Mouse (Mus musculus): Measurements from ENCODE around the gene Trio. TPM values are rescaled to one million over a fixed set of nuclear protein-coding genes. Genes with fewer than 3 reads are reported as not detected.

Trio gene
- polyA plus RNA-seq, 1 experiment: 187 TPM

GRCm38 (mm10) chr15:27779827-27780226 lies 245.8 kb downstream of the Trio start:
- TF ChIP-seq CTCF (IDR thresholded peaks at IDR 0.05; ENCODE audit: borderline replicate concordance, insufficient read depth, low read depth, low read length) (no peak), POLR2A (IDR thresholded peaks at IDR 0.05; ENCODE audit: borderline replicate concordance, insufficient read depth, low read length) (no peak)
- H3K4me1 ChIP-seq (ENCODE audit: control insufficient read depth, insufficient read depth, low read length): peaks cover 22% of the 10 kb centered on the region
- no peak overlapping the region for H3K4me3 ChIP-seq (replicated peaks; ENCODE audit: insufficient read depth, low read depth, low read length)
- no peak for DNase-seq
- 40% methylated on average over 10 of the region's 10 CpGs for WGBS
- H3K27me3 ChIP-seq (ENCODE audit: control insufficient read depth, insufficient read depth, low read length): no peaks in the 10 kb centered on the region
- no peak overlapping the region for H3K27ac ChIP-seq (ENCODE audit: insufficient read depth, low read length)

- DNase-seq: no peak
- Histone ChIP-seq H3K4me3 (replicated peaks; ENCODE audit: insufficient read depth, low read depth, low read length) (no peak overlapping the region), H3K27me3 (ENCODE audit: control insufficient read depth, insufficient read depth, low read length) (no peaks in the 10 kb centered on the region), H3K4me1 (ENCODE audit: control insufficient read depth, insufficient read depth, low read length) (peaks cover 20% of the 10 kb centered on the region), H3K27ac (ENCODE audit: insufficient read depth, low read length) (no peak overlapping the region)
- no peak for TF ChIP-seq CTCF (IDR thresholded peaks at IDR 0.05; ENCODE audit: borderline replicate concordance, insufficient read depth, low read depth, low read length)
- 52% methylated on average over 11 of the region's 11 CpGs for WGBS
Measured at GRCm38 (mm10) chr15:27779398-27779797, 246.2 kb downstream of the Trio start.

- H3K4me1 ChIP-seq (ENCODE audit: control insufficient read depth, insufficient read depth, low read length): peaks cover 14% of the 10 kb centered on the region
- no peaks in the 10 kb centered on the region for H3K27me3 ChIP-seq (ENCODE audit: control insufficient read depth, insufficient read depth, low read length)
- no peak for DNase-seq
- WGBS: 61% methylated on average over 3 of the region's 3 CpGs
- H3K27ac ChIP-seq (ENCODE audit: insufficient read depth, low read length): no peak overlapping the region
- no peak overlapping the region for H3K4me3 ChIP-seq (replicated peaks; ENCODE audit: insufficient read depth, low read depth, low read length)
- TF ChIP-seq POLR2A (IDR thresholded peaks at IDR 0.05; ENCODE audit: borderline replicate concordance, insufficient read depth, low read length): no peak
- TF ChIP-seq CTCF (IDR thresholded peaks at IDR 0.05; ENCODE audit: borderline replicate concordance, insufficient read depth, low read depth, low read length): no peak
Measured at GRCm38 (mm10) chr15:27778256-27778655, 247.4 kb downstream of the Trio start.

- no peak overlapping the region for H3K27ac ChIP-seq (ENCODE audit: insufficient read depth, low read length)
- H3K27me3 ChIP-seq (ENCODE audit: control insufficient read depth, insufficient read depth, low read length): no peaks in the 10 kb centered on the region
- DNase-seq: no peak
- 66% methylated on average over 11 of the region's 11 CpGs for WGBS
- H3K4me3 ChIP-seq (replicated peaks; ENCODE audit: insufficient read depth, low read depth, low read length): no peak overlapping the region
- peaks cover 12% of the 10 kb centered on the region for H3K4me1 ChIP-seq (ENCODE audit: control insufficient read depth, insufficient read depth, low read length)
- TF ChIP-seq POLR2A (IDR thresholded peaks at IDR 0.05; ENCODE audit: borderline replicate concordance, insufficient read depth, low read length) (no peak), CTCF (IDR thresholded peaks at IDR 0.05; ENCODE audit: borderline replicate concordance, insufficient read depth, low read depth, low read length) (no peak)
Measured at GRCm38 (mm10) chr15:27777455-27778190, 248.0 kb downstream of the Trio start.

- no peak for TF ChIP-seq CTCF (IDR thresholded peaks at IDR 0.05; ENCODE audit: borderline replicate concordance, insufficient read depth, low read depth, low read length)
- no peak for TF ChIP-seq POLR2A (IDR thresholded peaks at IDR 0.05; ENCODE audit: borderline replicate concordance, insufficient read depth, low read length)
- Histone ChIP-seq H3K27ac (ENCODE audit: insufficient read depth, low read length) (no peak overlapping the region), H3K4me1 (ENCODE audit: control insufficient read depth, insufficient read depth, low read length) (peaks cover 8% of the 10 kb centered on the region), H3K27me3 (ENCODE audit: control insufficient read depth, insufficient read depth, low read length) (no peaks in the 10 kb centered on the region), H3K4me3 (replicated peaks; ENCODE audit: insufficient read depth, low read depth, low read length) (no peak overlapping the region)
- DNase-seq: no peak
- WGBS: 87% methylated on average over 7 of the region's 7 CpGs
Measured at GRCm38 (mm10) chr15:27774481-27774880, 251.2 kb downstream of the Trio start.

- Histone ChIP-seq H3K4me3 (replicated peaks; ENCODE audit: insufficient read depth, low read depth, low read length) (no peak overlapping the region), H3K27ac (ENCODE audit: insufficient read depth, low read length) (no peak overlapping the region), H3K4me1 (ENCODE audit: control insufficient read depth, insufficient read depth, low read length) (peaks cover 5% of the 10 kb centered on the region), H3K27me3 (ENCODE audit: control insufficient read depth, insufficient read depth, low read length) (no peaks in the 10 kb centered on the region)
- no peak for TF ChIP-seq CTCF (IDR thresholded peaks at IDR 0.05; ENCODE audit: borderline replicate concordance, insufficient read depth, low read depth, low read length)
- no peak for TF ChIP-seq POLR2A (IDR thresholded peaks at IDR 0.05; ENCODE audit: borderline replicate concordance, insufficient read depth, low read length)
- 85% methylated on average over 7 of the region's 7 CpGs for WGBS
- no peak for DNase-seq
Measured at GRCm38 (mm10) chr15:27772125-27772627, 253.5 kb downstream of the Trio start.

- Histone ChIP-seq H3K4me3 (replicated peaks; ENCODE audit: insufficient read depth, low read depth, low read length) (no peak overlapping the region), H3K27ac (ENCODE audit: insufficient read depth, low read length) (no peak overlapping the region), H3K4me1 (ENCODE audit: control insufficient read depth, insufficient read depth, low read length) (peaks cover 5% of the 10 kb centered on the region), H3K27me3 (ENCODE audit: control insufficient read depth, insufficient read depth, low read length) (no peaks in the 10 kb centered on the region)
- DNase-seq: no peak
- TF ChIP-seq CTCF (IDR thresholded peaks at IDR 0.05; ENCODE audit: borderline replicate concordance, insufficient read depth, low read depth, low read length) (no peak), POLR2A (IDR thresholded peaks at IDR 0.05; ENCODE audit: borderline replicate concordance, insufficient read depth, low read length) (no peak)
- WGBS: 83% methylated on average over 7 of the region's 7 CpGs
Measured at GRCm38 (mm10) chr15:27771581-27771980, 254.1 kb downstream of the Trio start.

GRCm38 (mm10) chr15:27770513-27771196 lies 255.0 kb downstream of the Trio start:
- H3K4me1 ChIP-seq (ENCODE audit: control insufficient read depth, insufficient read depth, low read length): peaks cover 5% of the 10 kb centered on the region
- no peaks in the 10 kb centered on the region for H3K27me3 ChIP-seq (ENCODE audit: control insufficient read depth, insufficient read depth, low read length)
- no peak overlapping the region for H3K4me3 ChIP-seq (replicated peaks; ENCODE audit: insufficient read depth, low read depth, low read length)
- H3K27ac ChIP-seq (ENCODE audit: insufficient read depth, low read length): no peak overlapping the region
- 71% methylated on average over 12 of the region's 12 CpGs for WGBS
- DNase-seq: no peak
- no peak for TF ChIP-seq CTCF (IDR thresholded peaks at IDR 0.05; ENCODE audit: borderline replicate concordance, insufficient read depth, low read depth, low read length)
- TF ChIP-seq POLR2A (IDR thresholded peaks at IDR 0.05; ENCODE audit: borderline replicate concordance, insufficient read depth, low read length): no peak
